ENCODE assay signal across 8 mouse cellular contexts in genomic region chr14:20733041-20733951, GRCm38 (mm10). TPM values are rescaled to one million over a fixed set of nuclear protein-coding genes. Genes with fewer than 3 reads are reported as not detected.
DNase-seq lines count a peak whose midpoint lies in the region; ATAC-seq lines count a peak whose summit lies in the region.

No protein-coding gene starts in this region.

- peak overlapping the region; percentile 82 for H3K4me3 ChIP-seq in embryonic facial prominence, embryonic 15.5 days (replicated peaks)
- peak overlapping the region; percentile 79 for H3K4me3 ChIP-seq in intestine, embryonic 15.5 days (replicated peaks)
- H3K4me3 ChIP-seq in midbrain, embryonic 14.5 days (replicated peaks; ENCODE audit: low read depth, low read length), result peak overlapping the region; percentile 73

- no peaks in the 10 kb centered on the region for H3K9me3 ChIP-seq in embryonic facial prominence, embryonic 15.5 days (replicated peaks)
- no peaks in the 10 kb centered on the region for H3K9me3 ChIP-seq in intestine, embryonic 15.5 days
- H3K9me3 ChIP-seq in midbrain, embryonic 14.5 days (ENCODE audit: control insufficient read depth, low read length), result no peaks in the 10 kb centered on the region

- ATAC-seq in embryonic facial prominence, embryonic 15.5 days (ENCODE audit: insufficient number of reproducible peaks, low FRiP score, low TSS enrichment, low read depth), result no peak
- no peak for ATAC-seq in intestine, embryonic 15.5 days
- no peak for ATAC-seq in midbrain, embryonic 14.5 days (ENCODE audit: low FRiP score, low TSS enrichment)

- H3K36me3 ChIP-seq in embryonic facial prominence, embryonic 15.5 days, result peaks cover 57% of the 10 kb centered on the region
- peaks cover 22% of the 10 kb centered on the region for H3K36me3 ChIP-seq in intestine, embryonic 15.5 days
- peaks cover 42% of the 10 kb centered on the region for H3K36me3 ChIP-seq in midbrain, embryonic 14.5 days (ENCODE audit: control insufficient read depth, insufficient read depth, low read length)

- no peaks in the 10 kb centered on the region for H3K27me3 ChIP-seq in embryonic facial prominence, embryonic 15.5 days
- H3K27me3 ChIP-seq in intestine, embryonic 15.5 days (replicated peaks), result no peaks in the 10 kb centered on the region
- no peaks in the 10 kb centered on the region for H3K27me3 ChIP-seq in midbrain, embryonic 14.5 days (ENCODE audit: control insufficient read depth, insufficient read depth, low read length)

- peak overlapping the region; percentile 92 for H3K27ac ChIP-seq in embryonic facial prominence, embryonic 15.5 days (replicated peaks)
- peak overlapping the region; percentile 96 for H3K27ac ChIP-seq in intestine, embryonic 15.5 days
- H3K27ac ChIP-seq in midbrain, embryonic 14.5 days (replicated peaks; ENCODE audit: low read depth, low read length), result no peak overlapping the region

- peak overlapping the region; percentile 91 for H3K9ac ChIP-seq in embryonic facial prominence, embryonic 15.5 days
- peak overlapping the region; percentile 92 for H3K9ac ChIP-seq in intestine, embryonic 15.5 days
- peak overlapping the region; percentile 92 for H3K9ac ChIP-seq in midbrain, embryonic 14.5 days (replicated peaks; ENCODE audit: low read length)

- peak; percentile 50 for DNase-seq in adrenal gland, postnatal 14 days
- DNase-seq in adrenal gland, postnatal 36 days, result no peak
- DNase-seq in 3T3-L1 (ENCODE audit: low read depth, low spot score), result peak; percentile 42
- DNase-seq in midbrain, embryonic 14.5 days, result no peak
- DNase-seq in cerebellum, adult 9-11 months, result no peak
- DNase-seq in B cell, adult 2 months, result no peak

- peaks cover 35% of the 10 kb centered on the region for H3K4me1 ChIP-seq in embryonic facial prominence, embryonic 15.5 days
- peaks cover 21% of the 10 kb centered on the region for H3K4me1 ChIP-seq in intestine, embryonic 15.5 days (replicated peaks)
- H3K4me1 ChIP-seq in midbrain, embryonic 14.5 days (ENCODE audit: control insufficient read depth, insufficient read depth, low read length), result peaks cover 7% of the 10 kb centered on the region

- peak overlapping the region; percentile 81 for H3K4me2 ChIP-seq in embryonic facial prominence, embryonic 15.5 days (replicated peaks)
- H3K4me2 ChIP-seq in intestine, embryonic 15.5 days (replicated peaks), result peak overlapping the region; percentile 85
- peak overlapping the region; percentile 88 for H3K4me2 ChIP-seq in midbrain, embryonic 14.5 days (ENCODE audit: low read length)

- 46% methylated on average over 12 of the region's 12 CpGs for WGBS in embryonic facial prominence, embryonic 15.5 days
- WGBS in intestine, embryonic 15.5 days, result 40% methylated on average over 12 of the region's 12 CpGs
- 53% methylated on average over 12 of the region's 12 CpGs for WGBS in midbrain, embryonic 14.5 days

RNA-seq across cellular contexts. Expression of gene Ndst2, which starts 1.1 kb away (rescaled TPM):
- 27.6 and 31.4 TPM in 2 replicates for total RNA-seq in adrenal gland, postnatal 14 days (2021)
- 10 to 100 TPM; 24.1 to 26.2 TPM for total RNA-seq in adrenal gland, postnatal 36 days (2021)
- 35.1 and 38.8 TPM in 2 replicates for polyA plus RNA-seq in embryonic facial prominence, embryonic 15.5 days (2015; fragmentation: Nextera tagmentation; extraction: Ambion mirVana)
- 20.4 and 21.9 TPM in 2 replicates for polyA plus RNA-seq in intestine, embryonic 15.5 days (2015; fragmentation: Nextera tagmentation; extraction: Ambion mirVana)
- 14.5 and 20.5 TPM in 2 replicates for polyA plus RNA-seq in midbrain, embryonic 14.5 days (2014; fragmentation: Nextera tagmentation; extraction: Ambion mirVana)

RNA-seq across cellular contexts. Expression of gene Zswim8, which starts 25.9 kb away (rescaled TPM):
- total RNA-seq in adrenal gland, postnatal 14 days (2021), result 96.1 and 101 TPM in 2 replicates
- 100 to 1,000 TPM in 1 of 2 experiments, 10 to 100 TPM in 1; 97.8 to 135 TPM for total RNA-seq in adrenal gland, postnatal 36 days (2021)
- 38.6 and 40.1 TPM in 2 replicates for polyA plus RNA-seq in embryonic facial prominence, embryonic 15.5 days (2015; fragmentation: Nextera tagmentation; extraction: Ambion mirVana)
- 21.2 and 23.5 TPM in 2 replicates for polyA plus RNA-seq in intestine, embryonic 15.5 days (2015; fragmentation: Nextera tagmentation; extraction: Ambion mirVana)
- 47.7 and 57.3 TPM in 2 replicates for polyA plus RNA-seq in midbrain, embryonic 14.5 days (2014; fragmentation: Nextera tagmentation; extraction: Ambion mirVana)

RNA-seq across cellular contexts. Expression of gene Chchd1, which starts 30.5 kb away (rescaled TPM):
- 84.1 and 98.3 TPM in 2 replicates for total RNA-seq in adrenal gland, postnatal 14 days (2021)
- 10 to 100 TPM; 82.0 to 94.3 TPM for total RNA-seq in adrenal gland, postnatal 36 days (2021)
- polyA plus RNA-seq in embryonic facial prominence, embryonic 15.5 days (2015; fragmentation: Nextera tagmentation; extraction: Ambion mirVana), result 166 and 171 TPM in 2 replicates
- 191 and 227 TPM in 2 replicates for polyA plus RNA-seq in intestine, embryonic 15.5 days (2015; fragmentation: Nextera tagmentation; extraction: Ambion mirVana)
- polyA plus RNA-seq in midbrain, embryonic 14.5 days (2014; fragmentation: Nextera tagmentation; extraction: Ambion mirVana), result 188 and 214 TPM in 2 replicates

RNA-seq across cellular contexts. Expression of gene Fut11, which starts 38.5 kb away (rescaled TPM):
- 17.0 and 18.7 TPM in 2 replicates for total RNA-seq in adrenal gland, postnatal 14 days (2021)
- 10 to 100 TPM; 17.8 to 21.4 TPM for total RNA-seq in adrenal gland, postnatal 36 days (2021)
- polyA plus RNA-seq in embryonic facial prominence, embryonic 15.5 days (2015; fragmentation: Nextera tagmentation; extraction: Ambion mirVana), result 32.3 and 34.2 TPM in 2 replicates
- 21.2 and 22.8 TPM in 2 replicates for polyA plus RNA-seq in intestine, embryonic 15.5 days (2015; fragmentation: Nextera tagmentation; extraction: Ambion mirVana)
- polyA plus RNA-seq in midbrain, embryonic 14.5 days (2014; fragmentation: Nextera tagmentation; extraction: Ambion mirVana), result 17.9 and 22.2 TPM in 2 replicates

RNA-seq across cellular contexts. Expression of gene Sec24c, which starts 59.2 kb away (rescaled TPM):
- 137 and 149 TPM in 2 replicates for total RNA-seq in adrenal gland, postnatal 14 days (2021)
- total RNA-seq in adrenal gland, postnatal 36 days (2021), result 100 to 1,000 TPM; 129 to 143 TPM
- polyA plus RNA-seq in embryonic facial prominence, embryonic 15.5 days (2015; fragmentation: Nextera tagmentation; extraction: Ambion mirVana), result 86.8 and 92.5 TPM in 2 replicates
- 82.8 and 96.2 TPM in 2 replicates for polyA plus RNA-seq in intestine, embryonic 15.5 days (2015; fragmentation: Nextera tagmentation; extraction: Ambion mirVana)
- 54.0 and 81.5 TPM in 2 replicates for polyA plus RNA-seq in midbrain, embryonic 14.5 days (2014; fragmentation: Nextera tagmentation; extraction: Ambion mirVana)

Comparison
In these comparisons a context has a peak if more than half of its experiments do, and no peak if none do; other contexts are left out.
1. DNase-seq: peak in adrenal gland, postnatal 14 days (single experiment) and 3T3-L1 (single experiment); none in adrenal gland, postnatal 36 days (0 of 2), midbrain, embryonic 14.5 days (single experiment), cerebellum, adult 9-11 months (single experiment) and B cell, adult 2 months (0 of 2).
2. Peak in every context shown above with its lines, with median percentiles within 50 percentile points of each other: H3K4me2 ChIP-seq, H3K4me3 ChIP-seq and H3K9ac ChIP-seq.